Mouse (Mus musculus): ENCODE results near the gene Gm20388. TPM values are rescaled to one million over a fixed set of nuclear protein-coding genes. Genes with fewer than 3 reads are reported as not detected.

Gene Gm20388
- total RNA-seq, 2 experiments from 2014 or later: 2.2 to 7.6 TPM

GRCm38 (mm10) chr8:121088871-121089630 is 1178.4 kb downstream of the Gm20388 start:
- no peak for DNase-seq (ENCODE audit: low spot score in 2 of 2)
- Histone ChIP-seq H3K27ac (no peak overlapping the region), H3K4me3 (no peak overlapping the region)
- TF ChIP-seq CTCF (conservative IDR thresholded peaks at IDR 0.05): no peak

GRCm38 (mm10) chr8:121089631-121090380 is 1179.2 kb downstream of the Gm20388 start:
- Histone ChIP-seq H3K27ac (no peak overlapping the region), H3K4me3 (no peak overlapping the region)
- no peak for DNase-seq (ENCODE audit: low spot score in 2 of 2)
- TF ChIP-seq CTCF (conservative IDR thresholded peaks at IDR 0.05): no peak

GRCm38 (mm10) chr8:121090716-121091115 is 1180.1 kb downstream of the Gm20388 start:
- no peak overlapping the region for H3K27ac ChIP-seq
- peak; percentile 37 for TF ChIP-seq CTCF (conservative IDR thresholded peaks at IDR 0.05)
- no peak for DNase-seq (ENCODE audit: low spot score in 2 of 2)
- H3K4me3 ChIP-seq: no peak overlapping the region

- TF ChIP-seq CTCF (conservative IDR thresholded peaks at IDR 0.05): no peak
- DNase-seq (ENCODE audit: low spot score in 2 of 2): no peak
- no peak overlapping the region for H3K27ac ChIP-seq
Observed at GRCm38 (mm10) chr8:121092141-121092540, 1181.5 kb downstream of the Gm20388 start.

GRCm38 (mm10) chr8:121092627-121093026 is 1182.0 kb downstream of the Gm20388 start:
- TF ChIP-seq CTCF (conservative IDR thresholded peaks at IDR 0.05): peak; percentile 91
- peak; percentile 65 to 90 for DNase-seq (ENCODE audit: low spot score in 2 of 2)
- Histone ChIP-seq H3K4me3 (no peak overlapping the region), H3K27ac (no peak overlapping the region)

More at GRCm38 (mm10) chr8:121092141-121092540, 1181.5 kb downstream of the Gm20388 start:
- H3K4me3 ChIP-seq: no peak overlapping the region

GRCm38 (mm10) chr8:121093496-121093895 is 1182.9 kb downstream of the Gm20388 start:
- H3K4me3 ChIP-seq: no peak overlapping the region
- no peak for DNase-seq (ENCODE audit: low spot score in 2 of 2)
- no peak overlapping the region for H3K27ac ChIP-seq
- TF ChIP-seq CTCF (conservative IDR thresholded peaks at IDR 0.05): no peak

GRCm38 (mm10) chr8:121104049-121104818 is 1193.6 kb downstream of the Gm20388 start:
- peak; percentile 55 to 88 for DNase-seq (ENCODE audit: low spot score in 2 of 2)
- TF ChIP-seq CTCF (conservative IDR thresholded peaks at IDR 0.05): peak; percentile 99; the same call in 1 of the 2 replicates
- no peak overlapping the region for H3K27ac ChIP-seq
- H3K4me3 ChIP-seq: no peak overlapping the region

- TF ChIP-seq CTCF (conservative IDR thresholded peaks at IDR 0.05): peak; percentile 33
- peak; percentile 98 to 100 for DNase-seq (ENCODE audit: low spot score in 2 of 2)
- peak within 1 kb of the TSS; percentile 93 for H3K27ac ChIP-seq
- peak within 1 kb of the TSS; percentile 91 for H3K4me3 ChIP-seq
Observed at GRCm38 (mm10) chr8:121107668-121108656, 1197.3 kb downstream of the Gm20388 start, which contains the start of gene Mthfsd. TSS of gene Mthfsd (minus strand) at chr8:121108392.

GRCm38 (mm10) chr8:121108657-121109056 is 1198.0 kb downstream of the Gm20388 start:
- peak overlapping the region; percentile 91 for H3K4me3 ChIP-seq
- TF ChIP-seq CTCF (conservative IDR thresholded peaks at IDR 0.05): no peak
- H3K27ac ChIP-seq: peak overlapping the region; percentile 93
- DNase-seq (ENCODE audit: low spot score in 2 of 2): no peak

- DNase-seq (ENCODE audit: low spot score in 2 of 2): no peak
- H3K4me3 ChIP-seq: no peak overlapping the region
- no peak overlapping the region for H3K27ac ChIP-seq
- no peak for TF ChIP-seq CTCF (conservative IDR thresholded peaks at IDR 0.05)
Observed at GRCm38 (mm10) chr8:121111145-121111907, 1200.7 kb downstream of the Gm20388 start.

GRCm38 (mm10) chr8:121113261-121113660 is 1202.6 kb downstream of the Gm20388 start:
- Histone ChIP-seq H3K4me3 (no peak overlapping the region), H3K27ac (no peak overlapping the region)
- TF ChIP-seq CTCF (conservative IDR thresholded peaks at IDR 0.05): peak; percentile 100
- peak; percentile 91 to 99 for DNase-seq (ENCODE audit: low spot score in 2 of 2)
